Mouse (Mus musculus) kidney, embryonic 16.5 days (tissue): Measurements from ENCODE around the gene Ctnnb1. TPM values are rescaled to one million over a fixed set of nuclear protein-coding genes. Genes with fewer than 3 reads are reported as not detected.

Experiments
- ATAC-seq: fragments of 200-750 bp; cut with Nextera tagmentation; 2 replicates; pipeline ENCODE4 v1.8.0; 2017; ENCODE audit warnings: moderate TSS enrichment; ENCODE audit not compliant: low FRiP score, low TSS enrichment
- H3K27ac ChIP-seq: fragments of 300-500 bp; sonication (generic); 2 replicates; pipeline ENCODE4 v1.5.1; 2014; ENCODE audit warnings: low read length
- H3K27me3 ChIP-seq: fragments of 300-500 bp; sonication (generic); 2 replicates; pipeline ENCODE4 v1.6.1; 2014; ENCODE audit warnings: low read length, control low read depth, mixed read lengths; ENCODE audit not compliant: insufficient read depth
- H3K36me3 ChIP-seq: fragments of 300-500 bp; sonication (generic); 2 replicates; pipeline ENCODE4 v1.6.1; 2014; ENCODE audit warnings: low read length, control low read depth, mixed read lengths; ENCODE audit not compliant: insufficient read depth
- H3K4me1 ChIP-seq: fragments of 300-500 bp; sonication (generic); 2 replicates; pipeline ENCODE4 v1.6.1; 2014; ENCODE audit warnings: low read length, control low read depth, mixed read lengths; ENCODE audit not compliant: insufficient read depth
- H3K4me2 ChIP-seq: fragments of 300-500 bp; sonication (generic); replicated peaks from 2 replicates; pipeline ENCODE4 v1.6.1; 2014; ENCODE audit warnings: low read depth, low read length
- H3K4me3 ChIP-seq: fragments of 300-500 bp; sonication (generic); 2 replicates; pipeline ENCODE4 v1.5.1; 2014; ENCODE audit warnings: mild to moderate bottlenecking, low read length
- H3K9ac ChIP-seq: fragments of 300-500 bp; sonication (generic); replicated peaks from 2 replicates; pipeline ENCODE4 v1.6.1; 2014; ENCODE audit warnings: low read length
- H3K9me3 ChIP-seq: fragments of 300-500 bp; sonication (generic); 2 replicates; pipeline ENCODE4 v1.6.1; 2016; ENCODE audit warnings: low read length, control low read depth
- WGBS: fragments of 180-500 bp; shearing (Covaris S2); extraction: QIAGEN DNeasy Blood & Tissue Kit; methylation state at CpG from one replicate; pipeline ENCODE4 v1.1.7; 2014; 5-methylcytosine and 5-hydroxymethylcytosine counted together
- polyA plus RNA-seq: library from polyadenylated mRNA; unstranded; fragments of >200 nt; fragmentation: Nextera tagmentation; extraction: Ambion mirVana; gene quantifications from 2 replicates; pipeline ENCODE4 v1.2.1, GENCODE M21; 2015

Gene Ctnnb1
- polyA plus RNA-seq, 1 experiment from 2014 or later, result 663 TPM

- Histone ChIP-seq H3K9me3 (no peaks in the 10 kb centered on the region), H3K4me2 (no peak overlapping the region), H3K36me3 (no peaks in the 10 kb centered on the region), H3K9ac (no peak overlapping the region), H3K27ac (no peak overlapping the region), H3K4me3 (no peak overlapping the region), H3K4me1 (peaks cover 16% of the 10 kb centered on the region), H3K27me3 (no peaks in the 10 kb centered on the region)
- 92% methylated on average over 5 of the region's 5 CpGs for WGBS
- no peak for ATAC-seq
Measured at GRCm38 (mm10) chr9:120985524-120985923, 56.5 kb downstream of the Ctnnb1 start.

DNA sequence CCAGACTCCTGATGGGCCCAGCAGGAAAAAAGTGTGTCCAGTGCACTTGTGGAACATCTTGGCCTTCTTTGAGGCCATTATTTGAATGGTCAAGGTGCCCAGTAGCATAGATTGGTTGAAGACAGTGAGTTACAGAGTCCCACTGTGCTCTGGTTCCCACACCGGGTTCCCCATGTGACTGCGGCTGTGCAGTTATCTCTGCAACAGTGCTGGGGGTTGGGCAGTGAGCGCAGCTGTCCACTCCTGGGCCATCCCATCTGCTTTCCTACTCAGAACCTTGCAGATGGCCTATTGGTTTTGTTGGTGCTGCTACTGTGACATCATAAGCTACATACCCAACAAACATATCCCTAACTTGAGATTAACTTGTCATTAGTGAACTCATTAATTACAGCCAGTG, 57.2 kb downstream of the Ctnnb1 start:
- Histone ChIP-seq H3K4me1 (peaks cover 16% of the 10 kb centered on the region), H3K27ac (no peak overlapping the region), H3K27me3 (no peaks in the 10 kb centered on the region), H3K36me3 (no peaks in the 10 kb centered on the region), H3K4me3 (no peak overlapping the region), H3K9me3 (no peaks in the 10 kb centered on the region), H3K4me2 (no peak overlapping the region), H3K9ac (no peak overlapping the region)
- 96% methylated on average over 3 of the region's 3 CpGs for WGBS
- ATAC-seq, result no peak

DNA sequence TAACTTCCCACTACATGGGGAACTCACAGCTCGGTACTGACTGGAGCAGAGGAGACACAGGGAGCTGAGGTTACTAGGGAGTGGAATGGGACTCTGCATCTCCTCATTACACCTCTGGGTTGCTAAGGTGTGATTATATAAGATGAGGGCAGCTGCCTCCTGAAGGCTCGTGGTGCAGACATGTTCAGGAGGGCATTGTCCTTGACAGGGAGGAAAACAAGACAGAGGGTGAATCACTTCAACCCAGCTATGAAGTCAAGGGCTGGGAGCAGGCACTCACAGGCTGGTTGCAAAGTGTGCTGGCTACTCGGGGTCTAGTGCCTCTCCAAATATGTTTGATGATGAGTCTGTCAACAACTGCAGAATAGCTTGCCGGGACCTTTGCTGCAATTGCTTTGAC, 58.0 kb downstream of the Ctnnb1 start:
- H3K9me3 ChIP-seq, result no peaks in the 10 kb centered on the region
- no peak overlapping the region for H3K4me3 ChIP-seq
- H3K27ac ChIP-seq, result no peak overlapping the region
- no peaks in the 10 kb centered on the region for H3K36me3 ChIP-seq
- H3K9ac ChIP-seq, result no peak overlapping the region
- no peak for ATAC-seq
- H3K4me1 ChIP-seq, result peaks cover 16% of the 10 kb centered on the region
- H3K4me2 ChIP-seq, result no peak overlapping the region
- H3K27me3 ChIP-seq, result no peaks in the 10 kb centered on the region
- WGBS, result 68% methylated on average over 4 of the region's 4 CpGs

DNA sequence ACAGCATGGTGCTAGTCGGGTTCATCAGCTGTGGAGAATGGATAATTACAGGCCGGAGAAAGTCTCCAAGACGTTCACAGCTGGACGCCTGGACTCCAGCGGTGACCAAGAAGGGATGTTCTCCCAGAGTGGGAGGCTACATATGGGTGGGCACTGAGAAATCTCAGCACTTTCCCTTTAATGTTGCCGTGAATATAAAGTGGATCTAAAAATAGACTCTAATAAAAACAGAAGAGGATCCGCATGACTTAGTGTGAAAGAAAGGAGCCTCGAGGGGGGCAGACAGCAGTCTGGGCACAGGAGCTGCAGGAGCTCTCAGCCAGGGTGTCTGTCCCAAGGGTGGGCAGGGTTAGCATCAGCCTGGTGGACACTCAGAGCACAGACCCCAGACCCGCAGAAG, 59.1 kb downstream of the Ctnnb1 start:
- 18% methylated on average over 9 of the region's 9 CpGs for WGBS
- H3K27ac ChIP-seq, result no peak overlapping the region
- H3K36me3 ChIP-seq, result no peaks in the 10 kb centered on the region
- H3K27me3 ChIP-seq, result no peaks in the 10 kb centered on the region
- H3K4me1 ChIP-seq, result peaks cover 16% of the 10 kb centered on the region
- no peak overlapping the region for H3K4me3 ChIP-seq
- H3K9ac ChIP-seq, result no peak overlapping the region
- no peak overlapping the region for H3K4me2 ChIP-seq
- peak; percentile 24; the same call in 1 of the 2 replicates for ATAC-seq
- no peaks in the 10 kb centered on the region for H3K9me3 ChIP-seq

- Histone ChIP-seq H3K36me3 (no peaks in the 10 kb centered on the region), H3K4me1 (peaks cover 21% of the 10 kb centered on the region), H3K27ac (no peak overlapping the region), H3K27me3 (no peaks in the 10 kb centered on the region), H3K9ac (no peak overlapping the region), H3K9me3 (no peaks in the 10 kb centered on the region), H3K4me3 (no peak overlapping the region), H3K4me2 (no peak overlapping the region)
- 56% methylated on average over 15 of the region's 15 CpGs for WGBS
- ATAC-seq, result 0 out of 2 replicates have a peak, but pooled peaks have one; percentile 55
Measured at GRCm38 (mm10) chr9:120989806-120990700, 61.0 kb downstream of the Ctnnb1 start.

DNA sequence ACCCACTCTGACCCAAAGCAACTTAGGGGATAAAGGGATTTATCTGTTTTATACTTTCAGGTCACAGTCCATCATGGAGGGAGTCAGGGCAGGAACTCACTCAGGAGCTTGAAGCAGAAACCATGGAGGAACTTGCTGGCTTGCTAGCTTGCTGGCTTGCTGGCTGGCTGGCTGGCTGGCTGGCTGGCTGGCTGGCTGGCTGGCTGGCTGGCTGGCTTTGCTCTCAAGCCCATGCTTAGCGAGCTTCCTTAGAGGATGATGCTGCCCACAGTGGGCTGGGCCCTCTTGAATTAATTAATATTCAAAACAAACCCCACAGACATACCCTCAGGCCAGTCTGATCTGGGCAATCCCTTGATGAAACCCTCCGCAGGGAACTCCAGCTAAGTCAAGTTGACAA, 62.8 kb downstream of the Ctnnb1 start:
- H3K4me2 ChIP-seq, result no peak overlapping the region
- peaks cover 21% of the 10 kb centered on the region for H3K4me1 ChIP-seq
- H3K9me3 ChIP-seq, result no peaks in the 10 kb centered on the region
- no peak for ATAC-seq
- no peaks in the 10 kb centered on the region for H3K27me3 ChIP-seq
- WGBS, result 84% methylated on average over 2 of the region's 2 CpGs
- no peak overlapping the region for H3K27ac ChIP-seq
- no peak overlapping the region for H3K9ac ChIP-seq
- H3K36me3 ChIP-seq, result no peaks in the 10 kb centered on the region
- H3K4me3 ChIP-seq, result no peak overlapping the region

DNA sequence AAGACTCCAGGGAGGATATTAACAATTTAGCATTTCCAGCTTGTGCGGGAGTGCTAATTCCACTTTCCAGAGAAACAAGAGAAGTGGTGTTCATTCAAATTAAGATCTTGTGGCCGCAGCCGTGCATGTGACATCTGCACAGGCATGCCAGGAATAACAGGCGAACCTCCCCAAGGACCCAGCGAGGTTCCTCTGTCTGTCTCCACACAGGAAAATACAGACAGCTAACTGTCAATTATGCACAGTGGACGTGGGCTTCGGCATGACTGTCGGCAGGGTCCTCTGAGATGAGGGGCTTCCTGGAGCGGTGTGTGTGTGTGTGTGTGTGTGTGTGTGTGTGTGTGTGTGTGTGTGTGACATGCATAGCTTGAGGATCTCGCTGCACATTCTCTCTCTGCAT, 64.0 kb downstream of the Ctnnb1 start:
- Histone ChIP-seq H3K4me3 (no peak overlapping the region), H3K27ac (no peak overlapping the region), H3K9me3 (no peaks in the 10 kb centered on the region), H3K9ac (no peak overlapping the region), H3K27me3 (no peaks in the 10 kb centered on the region), H3K4me2 (no peak overlapping the region), H3K4me1 (peaks cover 19% of the 10 kb centered on the region), H3K36me3 (no peaks in the 10 kb centered on the region)
- ATAC-seq, result no peak
- WGBS, result 71% methylated on average over 10 of the region's 10 CpGs

- Histone ChIP-seq H3K4me2 (no peak overlapping the region), H3K27ac (no peak overlapping the region), H3K4me1 (peaks cover 12% of the 10 kb centered on the region), H3K27me3 (no peaks in the 10 kb centered on the region), H3K4me3 (no peak overlapping the region), H3K9ac (no peak overlapping the region), H3K9me3 (no peaks in the 10 kb centered on the region), H3K36me3 (no peaks in the 10 kb centered on the region)
- no peak for ATAC-seq
- WGBS, result 41% methylated on average over 15 of the region's 15 CpGs
Measured at GRCm38 (mm10) chr9:120994223-120995155, 65.5 kb downstream of the Ctnnb1 start.

GRCm38 (mm10) chr9:120998696-120999095, 69.7 kb downstream of the Ctnnb1 start:
- WGBS, result 56% methylated on average over 11 of the region's 11 CpGs

More at GRCm38 (mm10) chr9:120998696-120999095, 69.7 kb downstream of the Ctnnb1 start:
- H3K4me2 ChIP-seq, result no peak overlapping the region
- peaks cover 22% of the 10 kb centered on the region for H3K4me1 ChIP-seq
- no peak overlapping the region for H3K9ac ChIP-seq
- no peaks in the 10 kb centered on the region for H3K36me3 ChIP-seq
- H3K27ac ChIP-seq, result no peak overlapping the region
- H3K27me3 ChIP-seq, result no peaks in the 10 kb centered on the region
- ATAC-seq, result no peak
- H3K4me3 ChIP-seq, result no peak overlapping the region
- no peaks in the 10 kb centered on the region for H3K9me3 ChIP-seq
